Mouse (Mus musculus): ENCODE measurements at regions not wholly inside any gene's neighbourhood (a gene's known extent, or its start where the extent isn't known, plus 50 kb on each side); places are given as distances from the start of the nearest gene placed in this dataset.

- H3K27me3 ChIP-seq (ENCODE audit: control insufficient read depth, insufficient read depth, low read length), result no peaks in the 10 kb centered on the region
- TF ChIP-seq POLR2A (IDR thresholded peaks at IDR 0.05; ENCODE audit: low read depth, low read length) (no peak), CTCF (IDR thresholded peaks at IDR 0.05; ENCODE audit: extremely low read depth, insufficient read length, insufficient replicate concordance, low read depth, low read length) (no peak)
- 70% methylated on average over 12 of the region's 12 CpGs for WGBS
- no peak overlapping the region for H3K4me3 ChIP-seq (ENCODE audit: low read depth, low read length)
- no peaks in the 10 kb centered on the region for H3K36me3 ChIP-seq (ENCODE audit: control insufficient read depth, insufficient read depth, low read length)
- H3K27ac ChIP-seq (ENCODE audit: insufficient read depth, low read depth, low read length), result no peak overlapping the region
- peaks cover 4% of the 10 kb centered on the region; the same call in 1 of the 2 replicates for H3K4me1 ChIP-seq (ENCODE audit: control insufficient read depth, insufficient read depth, insufficient read length, low read length)
Measured at GRCm38 (mm10) chr3:149184136-149184551, 193.8 kb upstream of the Adgrl2 start.

- Histone ChIP-seq H3K27ac (ENCODE audit: insufficient read depth, low read depth, low read length) (no peak overlapping the region), H3K4me3 (ENCODE audit: low read depth, low read length) (no peak overlapping the region), H3K27me3 (ENCODE audit: control insufficient read depth, insufficient read depth, low read length) (no peaks in the 10 kb centered on the region), H3K36me3 (ENCODE audit: control insufficient read depth, insufficient read depth, low read length) (no peaks in the 10 kb centered on the region), H3K4me1 (ENCODE audit: control insufficient read depth, insufficient read depth, insufficient read length, low read length) (peaks cover 4% of the 10 kb centered on the region; the same call in 1 of the 2 replicates)
- TF ChIP-seq CTCF (IDR thresholded peaks at IDR 0.05; ENCODE audit: extremely low read depth, insufficient read length, insufficient replicate concordance, low read depth, low read length), result no peak
- no peak for TF ChIP-seq POLR2A (IDR thresholded peaks at IDR 0.05; ENCODE audit: low read depth, low read length)
- 27% methylated on average over 5 of the region's 5 CpGs for WGBS
Measured at GRCm38 (mm10) chr3:149182095-149182494, 191.7 kb upstream of the Adgrl2 start.

GRCm38 (mm10) chr3:149180129-149180528, 189.8 kb upstream of the Adgrl2 start:
- Histone ChIP-seq H3K27ac (ENCODE audit: insufficient read depth, low read depth, low read length) (no peak overlapping the region), H3K36me3 (ENCODE audit: control insufficient read depth, insufficient read depth, low read length) (no peaks in the 10 kb centered on the region), H3K4me1 (ENCODE audit: control insufficient read depth, insufficient read depth, insufficient read length, low read length) (peaks cover 7% of the 10 kb centered on the region; the same call in 1 of the 2 replicates), H3K4me3 (ENCODE audit: low read depth, low read length) (no peak overlapping the region), H3K27me3 (ENCODE audit: control insufficient read depth, insufficient read depth, low read length) (no peaks in the 10 kb centered on the region)
- WGBS, result 22% methylated on average over 8 of the region's 8 CpGs
- TF ChIP-seq CTCF (IDR thresholded peaks at IDR 0.05; ENCODE audit: extremely low read depth, insufficient read length, insufficient replicate concordance, low read depth, low read length) (no peak), POLR2A (IDR thresholded peaks at IDR 0.05; ENCODE audit: low read depth, low read length) (no peak)

- TF ChIP-seq CTCF (IDR thresholded peaks at IDR 0.05; ENCODE audit: extremely low read depth, insufficient read length, insufficient replicate concordance, low read depth, low read length), result no peak
- no peak for TF ChIP-seq POLR2A (IDR thresholded peaks at IDR 0.05; ENCODE audit: low read depth, low read length)
- Histone ChIP-seq H3K36me3 (ENCODE audit: control insufficient read depth, insufficient read depth, low read length) (no peaks in the 10 kb centered on the region), H3K4me3 (ENCODE audit: low read depth, low read length) (no peak overlapping the region), H3K27ac (ENCODE audit: insufficient read depth, low read depth, low read length) (peak overlapping the region; percentile 26; the same call in 1 of the 2 replicates), H3K27me3 (ENCODE audit: control insufficient read depth, insufficient read depth, low read length) (no peaks in the 10 kb centered on the region), H3K4me1 (ENCODE audit: control insufficient read depth, insufficient read depth, insufficient read length, low read length) (peaks cover 7% of the 10 kb centered on the region; the same call in 1 of the 2 replicates)
- WGBS, result 39% methylated on average over 11 of the region's 11 CpGs
Measured at GRCm38 (mm10) chr3:149179486-149180116, 189.2 kb upstream of the Adgrl2 start.

- H3K4me1 ChIP-seq (ENCODE audit: control insufficient read depth, insufficient read depth, insufficient read length, low read length), result peaks cover 7% of the 10 kb centered on the region; the same call in 1 of the 2 replicates
- H3K36me3 ChIP-seq (ENCODE audit: control insufficient read depth, insufficient read depth, low read length), result no peaks in the 10 kb centered on the region
- no peak overlapping the region for H3K27ac ChIP-seq (ENCODE audit: insufficient read depth, low read depth, low read length)
- TF ChIP-seq CTCF (IDR thresholded peaks at IDR 0.05; ENCODE audit: extremely low read depth, insufficient read length, insufficient replicate concordance, low read depth, low read length) (no peak), POLR2A (IDR thresholded peaks at IDR 0.05; ENCODE audit: low read depth, low read length) (no peak)
- 92% methylated on average over 3 of the region's 3 CpGs for WGBS
- H3K27me3 ChIP-seq (ENCODE audit: control insufficient read depth, insufficient read depth, low read length), result no peaks in the 10 kb centered on the region
- no peak overlapping the region for H3K4me3 ChIP-seq (ENCODE audit: low read depth, low read length)
Measured at GRCm38 (mm10) chr3:149178891-149179290, 188.5 kb upstream of the Adgrl2 start.

GRCm38 (mm10) chr3:149174689-149175390, 184.5 kb upstream of the Adgrl2 start:
- TF ChIP-seq CTCF (IDR thresholded peaks at IDR 0.05; ENCODE audit: extremely low read depth, insufficient read length, insufficient replicate concordance, low read depth, low read length) (no peak), POLR2A (IDR thresholded peaks at IDR 0.05; ENCODE audit: low read depth, low read length) (no peak)
- H3K4me1 ChIP-seq (ENCODE audit: control insufficient read depth, insufficient read depth, insufficient read length, low read length), result peaks cover 6% of the 10 kb centered on the region; the same call in 1 of the 2 replicates
- no peak overlapping the region for H3K4me3 ChIP-seq (ENCODE audit: low read depth, low read length)
- no peaks in the 10 kb centered on the region for H3K36me3 ChIP-seq (ENCODE audit: control insufficient read depth, insufficient read depth, low read length)
- no peaks in the 10 kb centered on the region for H3K27me3 ChIP-seq (ENCODE audit: control insufficient read depth, insufficient read depth, low read length)
- H3K27ac ChIP-seq (ENCODE audit: insufficient read depth, low read depth, low read length), result no peak overlapping the region
- 77% methylated on average over 11 of the region's 11 CpGs for WGBS

GRCm38 (mm10) chr3:149173537-149173936, 183.2 kb upstream of the Adgrl2 start:
- Histone ChIP-seq H3K27me3 (ENCODE audit: control insufficient read depth, insufficient read depth, low read length) (no peaks in the 10 kb centered on the region), H3K27ac (ENCODE audit: insufficient read depth, low read depth, low read length) (no peak overlapping the region), H3K4me3 (ENCODE audit: low read depth, low read length) (no peak overlapping the region), H3K36me3 (ENCODE audit: control insufficient read depth, insufficient read depth, low read length) (no peaks in the 10 kb centered on the region), H3K4me1 (ENCODE audit: control insufficient read depth, insufficient read depth, insufficient read length, low read length) (peaks cover 13% of the 10 kb centered on the region; the same call in 1 of the 2 replicates)
- TF ChIP-seq POLR2A (IDR thresholded peaks at IDR 0.05; ENCODE audit: low read depth, low read length) (no peak), CTCF (IDR thresholded peaks at IDR 0.05; ENCODE audit: extremely low read depth, insufficient read length, insufficient replicate concordance, low read depth, low read length) (no peak)
- 42% methylated on average over 10 of the region's 10 CpGs for WGBS
